Mouse (Mus musculus): ENCODE results near the gene Olfr992.
"Not testable (repeated sequence)": the region's sequence is repeated elsewhere in the genome, so short reads cannot be mapped to it uniquely, and the experiment has no call there.

The Olfr992 gene

GRCm38 (mm10) chr2:85409369-85409768 is at the start of gene Olfr992:
Gene Olfr992, minus strand, starts transcription at chr2:85409469.
- no peak for DNase-seq

GRCm38 (mm10) chr2:85443539-85443938 is 34.3 kb upstream of the Olfr992 start, which contains the start of gene Olfr995:
Gene Olfr995, minus strand, starts transcription at chr2:85443639.
- no peak for DNase-seq

- no peak for DNase-seq
Observed at GRCm38 (mm10) chr2:85442546-85442945, 33.3 kb upstream of the Olfr992 start.

- DNase-seq = no peak
Observed at GRCm38 (mm10) chr2:85436351-85436750, 27.1 kb upstream of the Olfr992 start, which contains the start of gene Olfr994. Gene Olfr994, minus strand, starts transcription at chr2:85436451.

GRCm38 (mm10) chr2:85425893-85426292 is 16.6 kb upstream of the Olfr992 start:
- DNase-seq = no peak

- DNase-seq = no peak
Observed at GRCm38 (mm10) chr2:85414777-85415176, 5.5 kb upstream of the Olfr992 start, which contains the start of gene Olfr993. Gene Olfr993, minus strand, starts transcription at chr2:85414877.

GRCm38 (mm10) chr2:85363127-85363526 is 46.1 kb downstream of the Olfr992 start, which contains the start of gene Olfr988:
Gene Olfr988, minus strand, starts transcription at chr2:85363227.
- not testable (repeated sequence) for DNase-seq
